Mouse (Mus musculus) right cerebral cortex, adult 2 months (tissue): Measurements from ENCODE around the gene Lamb3.
A peak's percentile ranks its signal among the peaks of the same experiment; 100 is the strongest.

Source experiments
- DNase-seq, 2 experiments: peaks; one replicate each; pipeline ENCODE4 v3.0.0; 2021 to 2022; ENCODE audit warnings: low spot score in 2 of 2

The Lamb3 gene

GRCm38 (mm10) chr1:193315705-193316357 is 108.3 kb downstream of the Lamb3 start:
- DNase-seq, result peak; percentile 46 to 50

- DNase-seq, result no peak
Measured at GRCm38 (mm10) chr1:193316358-193316750, 108.9 kb downstream of the Lamb3 start.

GRCm38 (mm10) chr1:193317159-193317559 is 109.7 kb downstream of the Lamb3 start:
- DNase-seq, result peak in 1 of 2 experiments; percentile 52

- DNase-seq, result no peak
Measured at GRCm38 (mm10) chr1:193319721-193320120, 112.2 kb downstream of the Lamb3 start.

GRCm38 (mm10) chr1:193320398-193320797 is 112.9 kb downstream of the Lamb3 start:
- DNase-seq, result peak in 1 of 2 experiments; percentile 40

- no peak for DNase-seq
Measured at GRCm38 (mm10) chr1:193323686-193324085, 116.2 kb downstream of the Lamb3 start.

- DNase-seq, result peak in 1 of 2 experiments; percentile 33
Measured at GRCm38 (mm10) chr1:193324224-193324623, 116.7 kb downstream of the Lamb3 start.

- no peak for DNase-seq
Measured at GRCm38 (mm10) chr1:193325891-193326290, 118.4 kb downstream of the Lamb3 start.

GRCm38 (mm10) chr1:193326456-193327145 is 119.1 kb downstream of the Lamb3 start:
- no peak for DNase-seq

GRCm38 (mm10) chr1:193327216-193327615 is 119.7 kb downstream of the Lamb3 start:
- DNase-seq, result no peak

- DNase-seq, result no peak
Measured at GRCm38 (mm10) chr1:193327686-193328085, 120.2 kb downstream of the Lamb3 start.

GRCm38 (mm10) chr1:193329557-193329956 is 122.1 kb downstream of the Lamb3 start:
- no peak for DNase-seq

- peak; percentile 84 to 87 for DNase-seq
Measured at GRCm38 (mm10) chr1:193330172-193330571, 122.7 kb downstream of the Lamb3 start.

GRCm38 (mm10) chr1:193330626-193331025 is 123.1 kb downstream of the Lamb3 start:
- no peak for DNase-seq

GRCm38 (mm10) chr1:193332018-193332417 is 124.5 kb downstream of the Lamb3 start:
- no peak for DNase-seq

GRCm38 (mm10) chr1:193332671-193333070 is 125.2 kb downstream of the Lamb3 start:
- peak in 1 of 2 experiments; percentile 39 for DNase-seq

GRCm38 (mm10) chr1:193333776-193334175 is 126.3 kb downstream of the Lamb3 start:
- no peak for DNase-seq

GRCm38 (mm10) chr1:193334546-193334945 is 127.0 kb downstream of the Lamb3 start:
- DNase-seq, result peak in 1 of 2 experiments; percentile 34

GRCm38 (mm10) chr1:193336122-193337017 is 128.9 kb downstream of the Lamb3 start:
- peak in 1 of 2 experiments; percentile 45 for DNase-seq

- no peak for DNase-seq
Measured at GRCm38 (mm10) chr1:193337018-193337321, 129.5 kb downstream of the Lamb3 start.

- no peak for DNase-seq
Measured at GRCm38 (mm10) chr1:193337787-193338310, 130.3 kb downstream of the Lamb3 start.

GRCm38 (mm10) chr1:193338363-193338995 is 131.0 kb downstream of the Lamb3 start:
- DNase-seq, result peak; percentile 78 to 84
